Mouse (Mus musculus): ENCODE measurements around the gene Epn3.

Epn3 gene

GRCm38 (mm10) chr11:94499661-94500152 is at the start of gene Epn3:
Gene Epn3 (minus strand): TSS chr11:94499974.
- DNase-seq (ENCODE audit: low read depth) = no peak

GRCm38 (mm10) chr11:94548888-94549690 is 49.3 kb upstream of the Epn3 start, which contains the start of gene Rsad1:
Gene Rsad1 (minus strand): TSS chr11:94549255.
- peak; percentile 95 for DNase-seq (ENCODE audit: low read depth)

- no peak for DNase-seq (ENCODE audit: low read depth)
Measured at GRCm38 (mm10) chr11:94548041-94548784, 48.4 kb upstream of the Epn3 start.

- no peak for DNase-seq (ENCODE audit: low read depth)
Measured at GRCm38 (mm10) chr11:94547271-94547670, 47.5 kb upstream of the Epn3 start.

GRCm38 (mm10) chr11:94546381-94546780 is 46.6 kb upstream of the Epn3 start:
- no peak for DNase-seq (ENCODE audit: low read depth)

- no peak for DNase-seq (ENCODE audit: low read depth)
Measured at GRCm38 (mm10) chr11:94544422-94544821, 44.6 kb upstream of the Epn3 start.

- DNase-seq (ENCODE audit: low read depth) = peak; percentile 93
Measured at GRCm38 (mm10) chr11:94543932-94544331, 44.2 kb upstream of the Epn3 start.

- no peak for DNase-seq (ENCODE audit: low read depth)
Measured at GRCm38 (mm10) chr11:94543344-94543743, 43.6 kb upstream of the Epn3 start.

- no peak for DNase-seq (ENCODE audit: low read depth)
Measured at GRCm38 (mm10) chr11:94542400-94542799, 42.6 kb upstream of the Epn3 start.

GRCm38 (mm10) chr11:94539761-94540160 is 40.0 kb upstream of the Epn3 start:
- no peak for DNase-seq (ENCODE audit: low read depth)

GRCm38 (mm10) chr11:94538733-94539292 is 39.0 kb upstream of the Epn3 start:
- no peak for DNase-seq (ENCODE audit: low read depth)

GRCm38 (mm10) chr11:94533171-94533570 is 33.4 kb upstream of the Epn3 start:
- DNase-seq (ENCODE audit: low read depth) = no peak

GRCm38 (mm10) chr11:94528879-94529278 is 29.1 kb upstream of the Epn3 start:
- DNase-seq (ENCODE audit: low read depth) = no peak

GRCm38 (mm10) chr11:94526171-94526879 is 26.6 kb upstream of the Epn3 start:
- DNase-seq (ENCODE audit: low read depth) = no peak

- DNase-seq (ENCODE audit: low read depth) = peak; percentile 19
Measured at GRCm38 (mm10) chr11:94521219-94521843, 21.6 kb upstream of the Epn3 start, which contains the start of gene Mycbpap. Gene Mycbpap (minus strand): TSS chr11:94521742.

GRCm38 (mm10) chr11:94513452-94513851 is 13.7 kb upstream of the Epn3 start:
- no peak for DNase-seq (ENCODE audit: low read depth)

GRCm38 (mm10) chr11:94508976-94509375 is 9.2 kb upstream of the Epn3 start:
- DNase-seq (ENCODE audit: low read depth) = no peak

- no peak for DNase-seq (ENCODE audit: low read depth)
Measured at GRCm38 (mm10) chr11:94501482-94501881, 1.7 kb upstream of the Epn3 start.

GRCm38 (mm10) chr11:94500362-94500761 is 588 bp upstream of the Epn3 start:
- no peak for DNase-seq (ENCODE audit: low read depth)

GRCm38 (mm10) chr11:94499035-94499434 is 739 bp downstream of the Epn3 start:
- DNase-seq (ENCODE audit: low read depth) = no peak
